Mouse (Mus musculus) C2C12 (cell line): ENCODE results near the gene Nlrp1b.

Experiments
- CEBPB ChIP-seq: IDR thresholded peaks from one replicate; pipeline ENCODE4 v1.6.1; 2011; ENCODE audit warnings: low read depth, mild to moderate bottlenecking, control low read depth, moderate library complexity
- CTCF ChIP-seq: IDR thresholded peaks from one replicate; pipeline ENCODE4 v1.5.1; 2011; ENCODE audit not compliant: control insufficient read depth, insufficient read depth, insufficient read length
- FOSL1 ChIP-seq: IDR thresholded peaks from one replicate; pipeline ENCODE4 v1.8.0; 2011; ENCODE audit warnings: mild to moderate bottlenecking, low read length; ENCODE audit not compliant: poor library complexity, insufficient read depth, severe bottlenecking
- MAX ChIP-seq: IDR thresholded peaks from one replicate; pipeline ENCODE4 v1.6.1; 2011; ENCODE audit warnings: mild to moderate bottlenecking, control low read depth
- MYOD1 ChIP-seq: IDR thresholded peaks from one replicate; pipeline ENCODE4 v1.6.1; 2011; ENCODE audit warnings: low read depth; ENCODE audit not compliant: control insufficient read depth, insufficient read length
- MYOG ChIP-seq: IDR thresholded peaks from one replicate; pipeline ENCODE4 v1.6.1; 2011; ENCODE audit not compliant: control insufficient read depth, insufficient read length; ENCODE audit errors: extremely low read depth
- USF1 ChIP-seq: IDR thresholded peaks from one replicate; pipeline ENCODE4 v1.6.1; 2011; ENCODE audit warnings: low read depth, mild to moderate bottlenecking, control low read depth, moderate library complexity

- TF ChIP-seq CTCF (no peak), USF1 (no peak), MYOG (no peak), FOSL1 (no peak), MAX (no peak), CEBPB (no peak), MYOD1 (no peak)
These were observed 70.9 kb downstream of the Nlrp1b start for GRCm38 (mm10) chr11:71159439-71160136.
